Mouse (Mus musculus): Measurements from ENCODE around the gene Cryl1. TPM values are rescaled to one million over a fixed set of nuclear protein-coding genes. Genes with fewer than 3 reads are reported as not detected.

The Cryl1 gene
- polyA plus RNA-seq, 2 experiments, result 40.0 to 51.3 TPM

DNA sequence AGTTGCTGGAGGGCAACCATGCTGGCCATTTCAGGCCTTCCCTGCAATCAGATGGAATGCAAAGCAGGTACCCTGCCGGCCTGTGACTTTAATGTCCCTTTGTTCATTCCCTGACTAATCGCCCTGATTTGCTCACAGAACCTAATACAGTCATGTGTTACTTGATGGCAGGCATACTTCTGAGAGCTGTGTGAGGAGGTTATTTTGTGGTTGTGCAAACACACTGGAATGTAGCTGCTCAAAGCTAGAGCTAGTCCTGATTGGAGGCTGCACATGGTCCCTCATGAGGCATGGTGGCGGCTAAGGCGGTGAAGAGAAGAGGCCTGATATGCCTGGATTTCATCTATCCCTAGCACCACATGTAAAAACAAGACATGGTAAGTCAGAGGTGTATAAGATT is 50.2 kb downstream of the Cryl1 start:
- H3K4me1 ChIP-seq (ENCODE audit: control insufficient read depth, insufficient read depth, low read length), result no peaks in the 10 kb centered on the region
- DNase-seq (ENCODE audit: low spot score) (no peak), ATAC-seq (ENCODE audit: low FRiP score, low read depth) (no peak)
- no peaks in the 10 kb centered on the region for H3K9me3 ChIP-seq (ENCODE audit: control insufficient read depth, low read length)
- H3K27ac ChIP-seq (replicated peaks; ENCODE audit: low read depth, low read length), result no peak overlapping the region
- whole genome bisulfite sequencing, result 59% methylated on average over 4 of the region's 4 CpGs
- H3K4me2 ChIP-seq (replicated peaks; ENCODE audit: low read depth, low read length, severe bottlenecking), result no peak overlapping the region
- TF ChIP-seq POLR2A (IDR thresholded peaks at IDR 0.05; ENCODE audit: borderline replicate concordance, extremely low read depth, insufficient read depth, insufficient read length), result no peak
- no peak overlapping the region for H3K9ac ChIP-seq (ENCODE audit: low read depth, low read length, severe bottlenecking)
- H3K36me3 ChIP-seq (ENCODE audit: control insufficient read depth, insufficient read depth, low read length), result no peaks in the 10 kb centered on the region
- H3K27me3 ChIP-seq (ENCODE audit: control insufficient read depth, insufficient read depth, low read length), result no peaks in the 10 kb centered on the region
- no peak overlapping the region for H3K4me3 ChIP-seq (replicated peaks; ENCODE audit: low read length)

DNA sequence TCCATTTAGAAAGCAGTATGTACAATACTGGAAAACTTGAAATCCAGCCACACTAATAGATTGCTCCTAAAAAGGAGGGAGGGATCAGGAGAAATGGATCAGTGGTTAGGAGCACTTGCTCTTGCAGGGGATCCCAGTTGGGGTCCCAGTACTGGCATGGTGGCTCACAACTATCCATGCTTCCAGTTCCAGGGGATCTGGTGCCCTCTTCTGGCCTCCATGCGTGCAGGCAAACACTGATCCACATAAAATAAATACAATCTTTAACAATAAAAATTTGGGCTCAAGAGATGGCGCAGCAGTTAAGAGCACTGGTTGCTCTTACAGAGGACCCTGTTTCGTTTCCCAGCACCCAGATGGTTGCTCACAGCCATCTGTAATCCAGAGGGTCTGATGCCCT is 52.2 kb downstream of the Cryl1 start:
- H3K36me3 ChIP-seq (ENCODE audit: control insufficient read depth, insufficient read depth, low read length), result no peaks in the 10 kb centered on the region
- DNase-seq (ENCODE audit: low spot score), result no peak
- no peak overlapping the region for H3K4me2 ChIP-seq (replicated peaks; ENCODE audit: low read depth, low read length, severe bottlenecking)
- 86% methylated on average over 3 of the region's 3 CpGs for WGBS
- H3K4me1 ChIP-seq (ENCODE audit: control insufficient read depth, insufficient read depth, low read length), result no peaks in the 10 kb centered on the region
- H3K9ac ChIP-seq (ENCODE audit: low read depth, low read length, severe bottlenecking), result no peak overlapping the region
- no peak overlapping the region for H3K27ac ChIP-seq (replicated peaks; ENCODE audit: low read depth, low read length)
- H3K4me3 ChIP-seq (replicated peaks; ENCODE audit: low read length), result no peak overlapping the region
- H3K9me3 ChIP-seq (ENCODE audit: control insufficient read depth, low read length), result no peaks in the 10 kb centered on the region
- no peaks in the 10 kb centered on the region for H3K27me3 ChIP-seq (ENCODE audit: control insufficient read depth, insufficient read depth, low read length)
- no peak for ATAC-seq (ENCODE audit: low FRiP score, low read depth)
- no peak for TF ChIP-seq POLR2A (IDR thresholded peaks at IDR 0.05; ENCODE audit: borderline replicate concordance, extremely low read depth, insufficient read depth, insufficient read length)

DNA sequence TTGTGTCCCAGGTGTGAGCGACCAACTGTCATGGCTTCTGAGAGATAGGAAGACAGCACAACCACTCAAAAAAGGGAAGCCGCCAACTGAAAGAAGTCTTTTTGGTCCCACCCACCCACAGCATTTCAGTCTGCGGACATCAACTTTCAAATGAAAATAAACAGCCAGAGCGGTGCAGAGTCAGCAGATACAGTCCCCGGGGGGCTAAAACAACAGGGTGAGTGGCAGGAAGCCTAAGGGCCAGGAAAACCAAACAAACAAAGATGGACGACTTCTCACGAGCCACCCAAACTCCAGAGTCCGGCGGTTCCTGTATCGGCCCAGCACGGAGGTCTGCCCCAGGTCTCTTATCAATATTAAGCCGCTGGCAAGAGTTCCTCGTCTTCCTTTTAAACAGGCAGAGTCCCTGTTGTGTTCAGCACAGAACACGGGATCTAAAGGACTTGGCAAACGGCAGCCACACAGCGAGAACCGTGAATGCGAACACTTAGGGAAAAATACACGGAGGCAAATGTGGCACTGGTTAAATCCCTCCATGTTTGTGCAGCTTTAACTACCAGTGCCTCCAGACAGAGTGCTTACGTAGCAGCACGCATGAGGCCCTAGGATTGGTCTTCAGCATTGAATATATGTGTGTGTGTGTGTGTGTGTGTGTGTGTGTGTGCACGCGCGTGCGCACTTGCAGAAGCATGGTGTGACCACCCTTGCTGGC is 53.4 kb downstream of the Cryl1 start:
- Histone ChIP-seq H3K4me3 (replicated peaks; ENCODE audit: low read length) (no peak overlapping the region), H3K9me3 (ENCODE audit: control insufficient read depth, low read length) (no peaks in the 10 kb centered on the region), H3K27ac (replicated peaks; ENCODE audit: low read depth, low read length) (no peak overlapping the region), H3K9ac (ENCODE audit: low read depth, low read length, severe bottlenecking) (no peak overlapping the region), H3K4me1 (ENCODE audit: control insufficient read depth, insufficient read depth, low read length) (no peaks in the 10 kb centered on the region), H3K27me3 (ENCODE audit: control insufficient read depth, insufficient read depth, low read length) (no peaks in the 10 kb centered on the region), H3K4me2 (replicated peaks; ENCODE audit: low read depth, low read length, severe bottlenecking) (no peak overlapping the region), H3K36me3 (ENCODE audit: control insufficient read depth, insufficient read depth, low read length) (no peaks in the 10 kb centered on the region)
- no peak for TF ChIP-seq POLR2A (IDR thresholded peaks at IDR 0.05; ENCODE audit: borderline replicate concordance, extremely low read depth, insufficient read depth, insufficient read length)
- 66% methylated on average over 25 of the region's 25 CpGs for WGBS
- ATAC-seq (ENCODE audit: low FRiP score, low read depth) (no peak), DNase-seq (ENCODE audit: low spot score) (no peak)

DNA sequence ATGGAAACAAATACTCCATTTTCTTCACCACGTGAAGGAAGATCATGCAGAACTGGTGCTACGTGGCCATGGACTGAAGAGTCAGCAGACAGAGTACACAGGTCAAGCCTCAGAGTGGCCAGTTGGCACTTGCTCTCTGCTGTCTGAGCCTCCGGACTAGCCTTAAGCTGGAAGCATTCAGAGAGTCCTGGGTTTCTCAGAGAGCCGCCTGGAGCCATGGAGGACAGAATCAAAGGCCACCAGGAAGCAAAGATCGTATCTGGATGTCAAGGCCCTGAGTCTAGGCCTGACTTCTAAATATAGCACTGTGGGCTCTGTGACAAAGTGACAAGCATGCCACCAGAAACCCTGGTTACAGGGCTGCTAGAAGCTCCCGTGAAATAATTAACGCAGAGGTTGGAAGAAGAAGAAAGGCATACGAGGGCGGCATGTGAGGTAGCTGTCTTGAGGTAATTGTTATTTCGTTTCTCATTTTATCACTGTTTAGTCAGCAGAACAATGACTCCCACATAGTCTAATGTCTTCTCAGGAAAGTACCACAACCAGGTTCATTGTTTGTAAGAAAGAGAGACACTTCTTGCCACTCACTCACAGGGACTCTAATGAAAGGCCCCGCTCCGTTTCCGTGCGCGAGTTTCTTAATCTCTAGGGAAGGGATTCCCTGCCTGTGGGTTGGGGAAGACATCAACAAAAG is 55.1 kb downstream of the Cryl1 start:
- no peak for TF ChIP-seq POLR2A (IDR thresholded peaks at IDR 0.05; ENCODE audit: borderline replicate concordance, extremely low read depth, insufficient read depth, insufficient read length)
- Histone ChIP-seq H3K27ac (replicated peaks; ENCODE audit: low read depth, low read length) (no peak overlapping the region), H3K36me3 (ENCODE audit: control insufficient read depth, insufficient read depth, low read length) (no peaks in the 10 kb centered on the region), H3K4me2 (replicated peaks; ENCODE audit: low read depth, low read length, severe bottlenecking) (no peak overlapping the region), H3K9ac (ENCODE audit: low read depth, low read length, severe bottlenecking) (no peak overlapping the region), H3K4me1 (ENCODE audit: control insufficient read depth, insufficient read depth, low read length) (no peaks in the 10 kb centered on the region), H3K4me3 (replicated peaks; ENCODE audit: low read length) (no peak overlapping the region), H3K27me3 (ENCODE audit: control insufficient read depth, insufficient read depth, low read length) (no peaks in the 10 kb centered on the region), H3K9me3 (ENCODE audit: control insufficient read depth, low read length) (no peaks in the 10 kb centered on the region)
- DNase-seq (ENCODE audit: low spot score) (no peak), ATAC-seq (ENCODE audit: low FRiP score, low read depth) (no peak)
- 68% methylated on average over 15 of the region's 15 CpGs for WGBS

DNA sequence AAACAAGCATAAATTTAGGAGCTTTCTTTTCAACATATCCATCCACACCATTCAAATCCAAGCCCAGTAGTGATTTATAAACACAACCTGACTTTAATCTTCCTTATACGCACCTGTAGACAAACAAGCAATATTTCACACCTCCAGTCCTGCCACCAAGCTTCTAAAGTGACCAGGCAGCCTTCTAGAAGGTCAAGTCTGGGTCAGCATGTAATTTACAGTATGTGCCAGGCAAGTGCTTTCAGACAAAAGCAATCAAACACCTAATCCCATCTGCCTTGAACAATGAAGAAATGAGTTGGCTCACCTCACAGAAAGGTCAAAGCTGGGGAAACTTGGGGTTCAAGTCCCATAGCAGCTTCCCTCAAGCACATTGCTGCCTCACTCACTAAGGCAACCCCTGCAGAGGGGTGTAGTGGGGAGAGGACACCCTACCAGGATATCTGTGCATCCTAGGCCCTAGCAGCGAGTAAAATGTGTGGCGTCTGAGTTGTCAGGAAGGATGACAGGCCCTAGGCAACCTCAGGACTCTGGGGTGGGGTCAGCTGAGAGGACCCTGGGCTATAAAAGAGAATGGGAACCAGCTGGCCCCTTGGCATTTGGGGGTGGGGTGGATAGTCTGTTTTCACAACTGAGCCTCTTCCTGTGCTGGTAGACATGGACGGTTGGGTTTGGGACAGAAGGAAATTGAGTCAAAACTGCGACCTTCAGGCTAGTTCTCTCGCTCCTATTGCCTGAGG is 55.8 kb downstream of the Cryl1 start:
- H3K9ac ChIP-seq (ENCODE audit: low read depth, low read length, severe bottlenecking), result no peak overlapping the region
- H3K27me3 ChIP-seq (ENCODE audit: control insufficient read depth, insufficient read depth, low read length), result no peaks in the 10 kb centered on the region
- no peak overlapping the region for H3K27ac ChIP-seq (replicated peaks; ENCODE audit: low read depth, low read length)
- no peak for TF ChIP-seq POLR2A (IDR thresholded peaks at IDR 0.05; ENCODE audit: borderline replicate concordance, extremely low read depth, insufficient read depth, insufficient read length)
- H3K36me3 ChIP-seq (ENCODE audit: control insufficient read depth, insufficient read depth, low read length), result no peaks in the 10 kb centered on the region
- no peak overlapping the region for H3K4me3 ChIP-seq (replicated peaks; ENCODE audit: low read length)
- no peak for DNase-seq (ENCODE audit: low spot score)
- no peak for ATAC-seq (ENCODE audit: low FRiP score, low read depth)
- H3K9me3 ChIP-seq (ENCODE audit: control insufficient read depth, low read length), result no peaks in the 10 kb centered on the region
- no peak overlapping the region for H3K4me2 ChIP-seq (replicated peaks; ENCODE audit: low read depth, low read length, severe bottlenecking)
- 60% methylated on average over 6 of the region's 6 CpGs for WGBS
- no peaks in the 10 kb centered on the region for H3K4me1 ChIP-seq (ENCODE audit: control insufficient read depth, insufficient read depth, low read length)
